Mouse (Mus musculus) spleen, adult 2 months (tissue): ENCODE measurements around the gene Rap2a.

Experiments used
- CTCF ChIP-seq: fragments of 200-500 bp; IDR thresholded peaks from 2 replicates; pipeline ENCODE4 v1.5.1; 2011; ENCODE audit warnings: mild to moderate bottlenecking, inconsistent platforms; ENCODE audit not compliant: insufficient read depth, insufficient read length, insufficient replicate concordance; ENCODE audit errors: extremely low read depth
- POLR2A ChIP-seq: fragments of 200-500 bp; IDR thresholded peaks from 2 replicates; pipeline ENCODE4 v1.6.1; 2011; ENCODE audit warnings: low read depth, low read length, inconsistent platforms

- no peak for TF ChIP-seq CTCF
- TF ChIP-seq POLR2A = no peak
Measured at GRCm38 (mm10) chr14:120542976-120543375, 64.7 kb downstream of the Rap2a start.
